Mouse (Mus musculus): ENCODE measurements around the gene Slx1b. TPM values are rescaled to one million over a fixed set of nuclear protein-coding genes. Genes with fewer than 3 reads are reported as not detected.

Gene Slx1b
- 10.0 and 10.4 TPM in 2 replicates for polyA plus RNA-seq (2021; fragmentation: Nextera tagmentation)
- long read RNA-seq, experiment 1, transcript Slx1b-202 (5 exons, 1,390 nt), result major isoform, 36 of 70 reads
- long read RNA-seq, experiment 1, transcript Slx1b-203 (6 exons, 3,152 nt), result minor isoform, 16 of 70 reads
- long read RNA-seq, experiment 1, partial matches to known transcripts, result 6 of 70 reads
- long read RNA-seq, experiment 1, other reads (novel, unspliced or antisense), result 11 of 70 reads
- long read RNA-seq, experiment 2, transcript Slx1b-202 (5 exons, 1,390 nt), result major isoform, 10 of 19 reads
- long read RNA-seq, experiment 2, partial matches to known transcripts, result 5 of 19 reads
- long read RNA-seq, experiment 2, other reads (novel, unspliced or antisense), result 1 of 19 reads

GRCm38 (mm10) chr7:126695631-126696207 lies at the start of gene Slx1b:
Gene Slx1b (minus strand): TSS chr7:126695784.

GRCm38 (mm10) chr7:126707442-126708174 lies 12.0 kb upstream of the Slx1b start, which contains the start of gene Coro1a:
Gene Coro1a (minus strand): TSS chr7:126707787.

GRCm38 (mm10) chr7:126695210-126695611 lies 373 bp downstream of the Slx1b start, which contains the start of gene Bola2:
Gene Bola2 (plus strand): TSS chr7:126695401.

GRCm38 (mm10) chr7:126676207-126676606 lies 19.4 kb downstream of the Slx1b start, which contains the start of gene Sult1a1:
Gene Sult1a1 (minus strand): TSS chr7:126676432.

GRCm38 (mm10) chr7:126649231-126650051 lies 46.1 kb downstream of the Slx1b start, which contains the start of gene Sgf29:
Gene Sgf29 (plus strand): TSS chr7:126649309.

Other genes starting within 250 kb of the Slx1b start
- 0.15 and 0.22 TPM in 2 replicates for gene Atp2a1, start 232.7 kb downstream of the Slx1b start, polyA plus RNA-seq (2021; fragmentation: Nextera tagmentation)
- 24.0 and 39.6 TPM in 2 replicates for gene Sh2b1, start 220.4 kb downstream of the Slx1b start, polyA plus RNA-seq (2021; fragmentation: Nextera tagmentation)
- gene Tufm, start 208.4 kb downstream of the Slx1b start, polyA plus RNA-seq (2021; fragmentation: Nextera tagmentation), result 83.4 and 84.3 TPM in 2 replicates
- 24.0 and 51.0 TPM in 2 replicates for gene Atxn2l, start 192.3 kb downstream of the Slx1b start, polyA plus RNA-seq (2021; fragmentation: Nextera tagmentation)
- 172 and 199 TPM in 2 replicates for gene Eif3c, start 129.4 kb downstream of the Slx1b start, polyA plus RNA-seq (2021; fragmentation: Nextera tagmentation)
- gene Apobr, start 110.8 kb downstream of the Slx1b start, polyA plus RNA-seq (2021; fragmentation: Nextera tagmentation), result 0.43 and 0.50 TPM in 2 replicates
- 14.3 and 14.5 TPM in 2 replicates for gene Cln3, start 110.0 kb downstream of the Slx1b start, polyA plus RNA-seq (2021; fragmentation: Nextera tagmentation)
- gene Il27, start 100.8 kb downstream of the Slx1b start, polyA plus RNA-seq (2021; fragmentation: Nextera tagmentation), result not detected in 2 replicates
- gene Nupr1, start 64.9 kb downstream of the Slx1b start, polyA plus RNA-seq (2021; fragmentation: Nextera tagmentation), result 44.2 and 54.6 TPM in 2 replicates
- gene Sgf29, start 46.5 kb downstream of the Slx1b start, polyA plus RNA-seq (2021; fragmentation: Nextera tagmentation), result 29.1 and 30.0 TPM in 2 replicates
- gene Sult1a1, start 19.4 kb downstream of the Slx1b start, polyA plus RNA-seq (2021; fragmentation: Nextera tagmentation), result 13.9 and 18.1 TPM in 2 replicates
- 240 and 251 TPM in 2 replicates for gene Bola2, start 383 bp downstream of the Slx1b start, polyA plus RNA-seq (2021; fragmentation: Nextera tagmentation)
- 128 and 147 TPM in 2 replicates for gene Coro1a, start 12.0 kb upstream of the Slx1b start, polyA plus RNA-seq (2021; fragmentation: Nextera tagmentation)
- 34.5 and 44.7 TPM in 2 replicates for gene Mapk3, start 63.8 kb upstream of the Slx1b start, polyA plus RNA-seq (2021; fragmentation: Nextera tagmentation)
- 0.40 and 0.59 TPM in 2 replicates for gene Gdpd3, start 70.5 kb upstream of the Slx1b start, polyA plus RNA-seq (2021; fragmentation: Nextera tagmentation)
- 119 and 625 TPM in 2 replicates for gene Ypel3, start 81.2 kb upstream of the Slx1b start, polyA plus RNA-seq (2021; fragmentation: Nextera tagmentation)
- gene Tbx6, start 85.7 kb upstream of the Slx1b start, polyA plus RNA-seq (2021; fragmentation: Nextera tagmentation), result 0.20 TPM in 1 of 2 replicates, not detected in the other
- 53.5 and 61.0 TPM in 2 replicates for gene Ppp4c, start 96.7 kb upstream of the Slx1b start, polyA plus RNA-seq (2021; fragmentation: Nextera tagmentation)
- 5.9 and 8.8 TPM in 2 replicates for gene Fam57b, start 101.9 kb upstream of the Slx1b start, polyA plus RNA-seq (2021; fragmentation: Nextera tagmentation)
- gene 4930451I11Rik, start 135.9 kb upstream of the Slx1b start, polyA plus RNA-seq (2021; fragmentation: Nextera tagmentation), result 1.2 and 2.7 TPM in 2 replicates
- 14.1 and 30.1 TPM in 2 replicates for gene Doc2a, start 151.6 kb upstream of the Slx1b start, polyA plus RNA-seq (2021; fragmentation: Nextera tagmentation)
- 3.4 and 4.3 TPM in 2 replicates for gene Hirip3, start 166.2 kb upstream of the Slx1b start, polyA plus RNA-seq (2021; fragmentation: Nextera tagmentation)
- 44.1 and 57.6 TPM in 2 replicates for gene Ino80e, start 166.6 kb upstream of the Slx1b start, polyA plus RNA-seq (2021; fragmentation: Nextera tagmentation)
- gene Taok2, start 188.9 kb upstream of the Slx1b start, polyA plus RNA-seq (2021; fragmentation: Nextera tagmentation), result 9.7 and 10.8 TPM in 2 replicates
- gene Tmem219, start 227.1 kb upstream of the Slx1b start, polyA plus RNA-seq (2021; fragmentation: Nextera tagmentation), result 30.6 and 32.0 TPM in 2 replicates
- 260 and 277 TPM in 2 replicates for gene Kctd13, start 233.1 kb upstream of the Slx1b start, polyA plus RNA-seq (2021; fragmentation: Nextera tagmentation)